Mouse (Mus musculus): Measurements from ENCODE around the gene Mageb16.

Mageb16 gene

GRCm38 (mm10) chrX:79671411-79671810, at the start of gene Mageb16:
Gene Mageb16, minus strand, starts transcription at chrX:79671435.
- no peak for DNase-seq

- DNase-seq = no peak
Measured at GRCm38 (mm10) chrX:79651091-79651490, 20.1 kb downstream of the Mageb16 start.

DNA sequence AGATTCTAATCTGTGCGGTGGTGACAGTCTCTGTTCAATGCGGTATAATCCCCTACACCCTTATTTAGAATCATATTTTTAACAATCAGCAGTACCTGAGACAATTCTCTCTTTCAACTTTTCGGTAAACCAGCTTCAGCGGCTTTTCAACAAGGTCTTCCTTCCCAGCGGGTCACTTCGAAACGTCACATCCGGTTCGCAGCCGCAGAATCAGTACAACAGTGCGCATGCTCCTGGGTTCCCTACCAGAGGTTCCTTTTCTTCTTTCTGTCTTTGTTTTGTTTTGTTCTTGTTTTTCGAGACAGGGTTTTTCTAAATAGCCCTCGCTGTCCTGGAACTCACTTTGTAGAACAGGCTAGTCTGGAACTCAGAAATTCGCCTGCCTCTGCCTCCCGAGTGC, 35.8 kb downstream of the Mageb16 start:
- DNase-seq = no peak

GRCm38 (mm10) chrX:79606462-79606861, 64.8 kb downstream of the Mageb16 start:
- DNase-seq = no peak

All from cerebellum, postnatal 36 days (tissue).